Mouse (Mus musculus) olfactory bulb, adult 2 months (tissue): ENCODE measurements around the gene Kcnmb1. TPM values are rescaled to one million over a fixed set of nuclear protein-coding genes. Genes with fewer than 3 reads are reported as not detected.

ENCODE experiments used
- H3K27ac ChIP-seq: fragments of 200-500 bp; 2 replicates; pipeline ENCODE4 v1.5.1; 2012; ENCODE audit warnings: low read depth, low read length; ENCODE audit not compliant: insufficient read depth
- H3K4me1 ChIP-seq: fragments of 200-500 bp; 2 replicates; pipeline ENCODE4 v1.6.1; 2012; ENCODE audit warnings: low read length; ENCODE audit not compliant: control insufficient read depth, insufficient read depth
- H3K4me3 ChIP-seq: fragments of 200-500 bp; 2 replicates; pipeline ENCODE4 v1.5.1; 2012; ENCODE audit warnings: mild to moderate bottlenecking, low read depth, low read length, moderate library complexity; ENCODE audit not compliant: insufficient read depth
- CTCF ChIP-seq: fragments of 200-500 bp; IDR thresholded peaks from 2 replicates; pipeline ENCODE4 v1.5.1; 2012; ENCODE audit warnings: low read depth, mild to moderate bottlenecking, low read length, moderate library complexity; ENCODE audit not compliant: insufficient read depth
- POLR2A ChIP-seq: fragments of 200-500 bp; IDR thresholded peaks from 2 replicates; pipeline ENCODE4 v1.6.1; 2012; ENCODE audit warnings: mild to moderate bottlenecking, low read depth, low read length, moderate library complexity; ENCODE audit not compliant: insufficient read depth
- WGBS: fragments of 180-500 bp; shearing (Covaris S2); methylation state at CpG from one replicate; pipeline ENCODE4 v1.1.7; 2018; 5-methylcytosine and 5-hydroxymethylcytosine counted together
- polyA plus RNA-seq: library from polyadenylated mRNA; stranded (reverse); fragments of >200 nt; gene quantifications from 2 replicates; pipeline ENCODE4 v1.2.4, GENCODE M21; 2012; ENCODE audit warnings: low replicate concordance; ENCODE audit not compliant: missing spikeins, insufficient read depth, insufficient read length

Gene Kcnmb1
- polyA plus RNA-seq, 1 experiment: not detected

DNA sequence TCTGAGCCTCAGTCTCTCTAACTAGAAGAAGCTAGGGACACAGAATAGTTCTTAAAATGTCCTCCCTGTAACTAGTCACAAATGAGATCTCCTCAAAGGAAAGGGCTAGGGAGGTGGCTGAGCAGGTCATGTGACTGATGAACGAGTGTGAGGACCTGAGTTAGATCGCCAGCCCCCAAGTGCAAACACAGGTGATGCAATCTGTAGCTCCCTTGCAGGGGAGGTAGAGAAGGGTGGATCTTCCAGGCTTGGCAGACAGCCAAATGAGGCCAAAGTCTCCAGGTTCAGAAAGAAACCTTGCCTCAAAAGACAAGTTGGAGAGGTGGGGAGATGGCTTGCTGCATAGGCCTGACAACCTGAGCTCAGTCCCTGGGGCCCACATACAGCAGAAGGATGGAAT, 36.3 kb upstream of the Kcnmb1 start:
- WGBS: 82% methylated on average over 2 of the region's 2 CpGs
- Histone ChIP-seq H3K4me1 (peaks cover 12% of the 10 kb centered on the region; the same call in 1 of the 2 replicates), H3K4me3 (no peak overlapping the region), H3K27ac (no peak overlapping the region)
- TF ChIP-seq CTCF: no peak
- no peak for TF ChIP-seq POLR2A

DNA sequence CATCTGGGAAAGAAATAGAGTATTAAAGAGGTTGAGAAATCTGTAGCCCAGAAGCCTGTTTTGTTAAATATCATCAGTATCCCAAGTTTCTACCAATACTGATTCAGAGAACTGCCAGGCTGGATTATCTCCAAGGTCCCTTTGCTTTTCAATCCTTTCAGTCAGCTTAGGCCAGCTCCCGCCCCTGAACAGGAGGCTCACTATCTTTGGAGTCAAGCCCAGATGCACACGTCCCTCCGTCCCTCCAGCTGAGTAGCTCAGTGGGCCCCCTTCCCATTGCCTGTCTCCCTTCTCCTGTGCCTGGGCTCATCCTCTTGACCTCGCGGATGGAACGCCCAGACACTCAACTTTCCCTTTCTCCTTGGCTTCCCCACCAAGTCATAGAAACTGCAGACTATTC, 35.5 kb upstream of the Kcnmb1 start:
- H3K4me1 ChIP-seq: peaks cover 13% of the 10 kb centered on the region
- no peak overlapping the region for H3K27ac ChIP-seq
- 65% methylated on average over 6 of the region's 6 CpGs for WGBS
- H3K4me3 ChIP-seq: no peak overlapping the region
- TF ChIP-seq CTCF: no peak
- TF ChIP-seq POLR2A: no peak

DNA sequence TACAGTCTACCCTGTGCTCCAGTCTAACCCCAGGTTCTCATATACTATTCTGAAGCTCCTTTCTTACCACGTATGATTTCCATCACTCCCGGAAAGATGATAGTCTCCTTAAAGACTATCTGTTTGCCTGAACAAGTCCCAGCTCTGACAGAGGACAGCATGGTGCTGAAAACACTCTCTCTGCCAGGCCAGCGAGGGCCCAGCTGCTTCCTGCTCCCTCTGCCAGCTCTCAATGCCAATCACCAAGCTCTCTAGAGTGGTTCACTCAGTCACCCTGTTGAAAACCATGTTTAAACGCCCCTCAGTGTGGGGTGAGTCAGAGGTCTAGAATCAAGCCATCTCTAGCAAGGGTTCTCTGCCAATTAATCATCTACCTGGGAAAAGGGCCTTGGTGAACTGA, 35.0 kb upstream of the Kcnmb1 start:
- no peak overlapping the region for H3K4me3 ChIP-seq
- 69% methylated on average over 4 of the region's 4 CpGs for WGBS
- TF ChIP-seq POLR2A (no peak), CTCF (no peak)
- peaks cover 18% of the 10 kb centered on the region for H3K4me1 ChIP-seq
- H3K27ac ChIP-seq: no peak overlapping the region

GRCm38 (mm10) chr11:33928658-33929057, 34.2 kb upstream of the Kcnmb1 start:
- no peak for TF ChIP-seq POLR2A
- 0 out of 2 replicates have a peak, but pooled peaks have one; percentile 24 for TF ChIP-seq CTCF
- no peak overlapping the region for H3K27ac ChIP-seq
- peaks cover 20% of the 10 kb centered on the region for H3K4me1 ChIP-seq
- WGBS: 53% methylated on average over 7 of the region's 7 CpGs
- no peak overlapping the region for H3K4me3 ChIP-seq

- 59% methylated on average over 11 of the region's 11 CpGs for WGBS
- H3K4me3 ChIP-seq: no peak overlapping the region
- H3K4me1 ChIP-seq: peaks cover 17% of the 10 kb centered on the region
- TF ChIP-seq CTCF (no peak), POLR2A (no peak)
- no peak overlapping the region for H3K27ac ChIP-seq
These were observed 33.4 kb upstream of the Kcnmb1 start for GRCm38 (mm10) chr11:33929412-33929811.

DNA sequence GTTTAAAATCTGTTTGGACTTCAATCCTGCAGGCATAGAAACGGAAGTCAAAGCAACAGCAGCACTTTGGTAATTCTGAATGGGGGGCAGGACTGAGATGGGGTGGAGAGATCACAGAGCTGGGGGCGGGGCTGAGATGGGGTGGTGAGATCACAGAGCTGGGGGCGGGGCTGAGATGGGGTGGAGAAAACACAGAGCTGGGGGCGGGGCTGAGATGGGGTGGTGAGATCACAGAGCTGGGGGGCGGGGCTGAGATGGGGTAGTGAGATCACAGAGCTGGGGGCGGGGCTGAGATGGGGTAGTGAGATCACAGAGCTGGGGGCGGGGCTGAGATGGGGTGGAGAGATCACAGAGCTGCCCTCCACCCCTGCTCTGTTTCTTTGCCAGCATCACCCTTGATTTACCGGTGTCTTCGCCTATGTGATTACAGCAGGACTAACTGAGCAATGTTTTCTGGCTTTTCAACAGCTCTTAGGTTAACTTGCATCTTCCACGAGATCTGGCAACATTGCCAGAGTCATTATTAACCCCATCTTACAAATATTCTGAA, 30.9 kb upstream of the Kcnmb1 start:
- WGBS: 23% methylated on average over 10 of the region's 10 CpGs
- TF ChIP-seq POLR2A: no peak
- no peak for TF ChIP-seq CTCF
- H3K27ac ChIP-seq: peak overlapping the region; percentile 26
- H3K4me1 ChIP-seq: peaks cover 15% of the 10 kb centered on the region
- H3K4me3 ChIP-seq: no peak overlapping the region

DNA sequence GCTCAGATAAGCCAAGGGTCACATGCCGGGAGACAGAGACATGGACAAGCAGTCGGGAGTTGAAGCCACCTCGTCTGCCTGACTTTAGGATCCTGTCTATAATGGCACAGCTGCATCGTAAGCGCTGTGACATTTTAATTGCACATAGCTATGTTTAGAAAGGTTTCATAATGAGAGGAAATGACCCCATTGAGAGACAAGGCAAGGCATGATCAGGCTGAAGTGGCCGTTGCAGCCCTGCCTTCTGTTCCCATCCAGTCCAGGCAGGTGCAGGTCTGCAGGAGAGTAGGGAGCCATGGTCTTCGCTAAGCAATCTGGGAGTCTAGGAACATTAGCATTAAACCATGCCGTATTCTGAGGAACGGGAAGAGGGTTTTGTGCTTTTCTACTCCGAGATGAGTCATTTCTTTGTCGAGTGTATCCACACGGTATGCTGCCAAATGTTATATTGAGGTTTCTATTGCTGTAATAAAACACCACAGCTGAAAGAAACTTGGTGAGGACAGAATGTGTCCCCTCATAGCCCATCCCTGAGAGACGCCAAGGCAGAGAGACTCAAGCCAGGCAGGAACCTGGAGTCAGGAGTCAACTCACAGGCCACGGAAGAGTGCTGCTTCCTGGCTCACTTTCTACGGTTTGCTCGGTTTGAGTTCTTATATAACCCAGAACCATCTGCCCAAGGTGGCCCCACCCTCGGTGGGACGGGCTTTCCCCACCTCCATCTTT, 30.3 kb upstream of the Kcnmb1 start:
- peaks cover 17% of the 10 kb centered on the region for H3K4me1 ChIP-seq
- 34% methylated on average over 18 of the region's 18 CpGs for WGBS
- no peak overlapping the region for H3K4me3 ChIP-seq
- TF ChIP-seq POLR2A (no peak), CTCF (no peak)
- peak overlapping the region; percentile 26 for H3K27ac ChIP-seq

GRCm38 (mm10) chr11:33934286-33934685, 28.5 kb upstream of the Kcnmb1 start:
- Histone ChIP-seq H3K4me1 (peaks cover 21% of the 10 kb centered on the region), H3K27ac (no peak overlapping the region), H3K4me3 (no peak overlapping the region)
- no peak for TF ChIP-seq POLR2A
- TF ChIP-seq CTCF: peak; percentile 24; the same call in 1 of the 2 replicates
- 71% methylated on average over 9 of the region's 9 CpGs for WGBS

DNA sequence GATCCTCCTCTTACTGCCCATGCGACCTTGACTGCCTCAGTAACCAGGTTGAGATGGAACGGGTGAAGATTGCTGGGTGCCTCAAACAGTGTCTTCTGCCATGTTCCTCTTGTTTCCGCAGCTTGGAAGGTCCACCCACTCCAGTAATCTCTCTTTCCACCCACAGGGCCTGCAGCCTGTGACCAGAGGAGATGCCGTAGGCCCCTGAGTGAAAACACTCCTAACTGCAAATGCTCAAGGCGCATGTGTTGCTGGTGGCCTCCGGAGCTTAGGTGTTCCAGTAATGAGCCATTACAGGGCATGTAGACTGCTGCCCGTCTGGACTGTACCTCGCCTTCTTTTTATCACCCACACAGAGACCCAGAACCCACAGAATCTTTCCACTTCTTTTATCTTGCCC, 25.2 kb upstream of the Kcnmb1 start:
- H3K27ac ChIP-seq: no peak overlapping the region
- TF ChIP-seq CTCF: no peak
- TF ChIP-seq POLR2A: no peak
- no peak overlapping the region for H3K4me3 ChIP-seq
- peaks cover 13% of the 10 kb centered on the region for H3K4me1 ChIP-seq
- WGBS: 90% methylated on average over 8 of the region's 8 CpGs
